Mouse (Mus musculus) liver, adult 2 months (tissue): ENCODE measurements around the gene C130026I21Rik. TPM values are rescaled to one million over a fixed set of nuclear protein-coding genes. Genes with fewer than 3 reads are reported as not detected.

Source experiments
- DNase-seq: peaks from one replicate; pipeline ENCODE4 v3.0.0-alpha.2; 2011; ENCODE audit warnings: low read depth, low spot score; ENCODE audit errors: extremely low read depth
- H3K27ac ChIP-seq: fragments of 200-500 bp; replicated peaks from 2 replicates; pipeline ENCODE4 v1.5.1; 2012; ENCODE audit warnings: low read depth, mild to moderate bottlenecking, control low read depth, inconsistent platforms, low read length; ENCODE audit not compliant: insufficient read depth
- H3K27me3 ChIP-seq: fragments of 200-500 bp; 2 replicates; pipeline ENCODE4 v1.6.1; 2012; ENCODE audit warnings: mild to moderate bottlenecking, moderate library complexity, low read length, inconsistent platforms; ENCODE audit not compliant: control insufficient read depth, insufficient read depth
- H3K36me3 ChIP-seq: fragments of 200-500 bp; 2 replicates; pipeline ENCODE4 v1.6.1; 2012; ENCODE audit warnings: low read length, inconsistent platforms; ENCODE audit not compliant: control insufficient read depth, insufficient read depth
- H3K4me1 ChIP-seq: fragments of 200-500 bp; 2 replicates; pipeline ENCODE4 v1.6.1; 2011; ENCODE audit warnings: low read length; ENCODE audit not compliant: control insufficient read depth, insufficient read depth
- H3K4me3 ChIP-seq: fragments of 200-500 bp; 2 replicates; pipeline ENCODE4 v1.5.1; 2011; ENCODE audit warnings: low read depth, mild to moderate bottlenecking, control low read depth, low read length, moderate library complexity; ENCODE audit not compliant: insufficient read depth
- H3K79me2 ChIP-seq: fragments of 200-500 bp; 2 replicates; pipeline ENCODE4 v1.6.1; 2012; ENCODE audit warnings: inconsistent platforms, mild to moderate bottlenecking, low read length, moderate library complexity; ENCODE audit not compliant: control insufficient read depth, insufficient read depth
- H3K9ac ChIP-seq: fragments of 200-500 bp; 2 replicates; pipeline ENCODE4 v1.6.1; 2012; ENCODE audit warnings: low read depth, mild to moderate bottlenecking, control low read depth, inconsistent platforms, low read length
- CTCF ChIP-seq: fragments of 200-500 bp; IDR thresholded peaks from 2 replicates; pipeline ENCODE4 v1.5.1; 2011; ENCODE audit warnings: low read depth, low read length, control low read depth
- POLR2A ChIP-seq: fragments of 200-500 bp; IDR thresholded peaks from 2 replicates; pipeline ENCODE4 v1.6.1; 2011; ENCODE audit warnings: low read length, control low read depth; ENCODE audit not compliant: insufficient read depth; ENCODE audit errors: extremely low read depth
- WGBS: fragments of 180-500 bp; shearing (Covaris S2); methylation state at CpG from one replicate; pipeline ENCODE4 v1.1.7; 2018; 5-methylcytosine and 5-hydroxymethylcytosine counted together
- polyA plus RNA-seq: library from polyadenylated mRNA; depleted of rRNA; stranded (reverse); fragments of >200 nt; gene quantifications from 2 replicates; pipeline ENCODE4 v1.2.3, GENCODE M21; 2012; rRNA removed
- total RNA-seq: library from RNA; depleted of rRNA; stranded (reverse); fragments of >200 nt; gene quantifications from 2 replicates; pipeline ENCODE4 v1.2.3, GENCODE M21; 2014; rRNA removed

C130026I21Rik gene
- total and polyA plus RNA-seq, 2 experiments: 0.09 TPM; not detected in 1

DNA sequence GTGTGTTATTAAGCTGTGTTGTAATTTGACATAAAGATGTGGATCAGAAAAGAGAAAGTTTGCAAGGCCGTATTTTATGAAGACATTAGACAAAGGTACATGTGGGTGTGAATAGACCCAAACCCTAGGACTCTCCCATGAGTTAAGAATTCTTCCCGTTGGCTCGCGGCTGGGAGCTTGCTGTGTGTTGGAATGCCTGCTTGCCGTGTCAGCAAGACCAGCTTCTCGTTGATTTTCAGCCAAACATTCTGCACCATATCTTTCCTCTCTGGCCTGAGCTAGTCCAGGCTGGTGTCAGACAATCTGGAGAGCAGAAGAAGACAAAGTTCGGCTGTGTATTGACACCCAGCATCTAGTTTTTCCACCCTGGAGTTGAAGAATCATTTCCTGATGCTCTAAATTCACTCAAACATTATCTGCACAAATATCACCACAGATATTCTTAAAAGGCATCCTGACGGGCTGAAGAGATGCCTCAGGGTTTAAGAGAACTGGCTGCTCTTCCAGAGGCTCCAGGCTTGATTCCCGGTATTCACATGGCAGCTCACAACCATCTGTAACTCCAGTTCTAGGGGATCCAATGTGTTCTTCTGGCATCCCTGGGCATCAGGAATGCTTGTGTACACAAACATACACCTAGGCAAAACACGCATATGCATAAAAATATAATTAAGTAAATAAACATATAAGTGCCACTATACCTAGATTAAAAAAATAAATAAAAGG is 317.7 kb downstream of the C130026I21Rik start:
- Histone ChIP-seq H3K79me2 (no peaks in the 10 kb centered on the region), H3K27me3 (no peaks in the 10 kb centered on the region), H3K4me3 (no peak overlapping the region), H3K27ac (no peak overlapping the region), H3K4me1 (no peaks in the 10 kb centered on the region), H3K9ac (no peak overlapping the region), H3K36me3 (no peaks in the 10 kb centered on the region)
- no peak for TF ChIP-seq POLR2A
- no peak for TF ChIP-seq CTCF
- 81% methylated on average over 10 of the region's 10 CpGs for WGBS
- DNase-seq: no peak

GRCm38 (mm10) chr1:84951566-84951965 is 318.8 kb downstream of the C130026I21Rik start:
- Histone ChIP-seq H3K4me1 (no peaks in the 10 kb centered on the region), H3K27me3 (no peaks in the 10 kb centered on the region), H3K27ac (no peak overlapping the region), H3K9ac (no peak overlapping the region), H3K4me3 (no peak overlapping the region), H3K79me2 (no peaks in the 10 kb centered on the region), H3K36me3 (no peaks in the 10 kb centered on the region)
- WGBS: 84% methylated on average over 3 of the region's 3 CpGs
- TF ChIP-seq CTCF (no peak), POLR2A (no peak)
- no peak for DNase-seq

DNA sequence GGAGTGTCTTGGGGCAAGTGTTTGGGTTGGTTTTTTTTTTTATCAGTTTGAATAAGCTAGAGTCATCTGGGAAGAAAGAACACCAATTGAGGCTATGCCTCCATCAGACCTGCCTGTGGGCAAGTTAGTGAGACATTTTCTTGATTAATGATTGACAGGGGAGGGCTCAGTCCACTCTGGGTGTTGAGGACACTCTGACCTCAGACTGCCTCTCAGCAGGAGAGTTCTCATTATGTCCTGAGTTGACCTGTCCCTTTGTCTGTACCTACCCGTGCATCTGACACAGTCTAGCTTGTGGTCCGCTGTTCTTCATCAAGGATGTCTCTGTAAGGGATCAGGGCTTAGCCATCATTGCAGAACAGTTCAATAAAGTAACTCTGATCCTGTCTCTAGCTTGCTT is 323.0 kb downstream of the C130026I21Rik start:
- TF ChIP-seq CTCF (no peak), POLR2A (no peak)
- Histone ChIP-seq H3K9ac (no peak overlapping the region), H3K4me3 (no peak overlapping the region), H3K27ac (no peak overlapping the region), H3K4me1 (no peaks in the 10 kb centered on the region), H3K79me2 (no peaks in the 10 kb centered on the region), H3K27me3 (no peaks in the 10 kb centered on the region), H3K36me3 (no peaks in the 10 kb centered on the region)
- 46% methylated on average over 2 of the region's 2 CpGs for WGBS
- peak; percentile 62 for DNase-seq

DNA sequence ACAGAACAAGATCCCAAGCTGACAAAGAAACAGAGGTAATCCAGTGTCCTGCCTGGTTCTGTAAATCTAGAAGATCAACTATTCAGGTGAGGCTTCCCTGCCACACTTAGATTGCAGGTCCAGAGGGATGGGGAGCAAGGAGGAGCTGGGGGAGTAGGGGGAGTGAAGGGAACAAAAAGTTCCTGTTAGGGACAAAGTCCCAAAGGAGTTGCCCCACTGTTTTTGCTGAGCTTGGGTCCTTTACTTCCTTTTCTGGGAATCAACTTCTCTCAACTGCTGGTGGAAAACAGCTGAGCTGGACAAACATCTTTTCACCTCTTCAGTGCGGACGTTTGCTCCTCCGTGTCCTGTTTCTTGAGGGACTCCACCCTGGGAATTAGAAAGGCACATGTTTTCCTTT is 324.4 kb downstream of the C130026I21Rik start:
- Histone ChIP-seq H3K9ac (no peak overlapping the region), H3K27me3 (no peaks in the 10 kb centered on the region), H3K36me3 (no peaks in the 10 kb centered on the region), H3K4me1 (no peaks in the 10 kb centered on the region), H3K4me3 (no peak overlapping the region), H3K79me2 (no peaks in the 10 kb centered on the region), H3K27ac (no peak overlapping the region)
- TF ChIP-seq CTCF (no peak), POLR2A (no peak)
- 82% methylated on average over 3 of the region's 3 CpGs for WGBS
- peak; percentile 16 for DNase-seq

- Histone ChIP-seq H3K79me2 (no peaks in the 10 kb centered on the region), H3K4me3 (no peak overlapping the region), H3K4me1 (no peaks in the 10 kb centered on the region), H3K9ac (no peak overlapping the region), H3K36me3 (no peaks in the 10 kb centered on the region), H3K27ac (no peak overlapping the region), H3K27me3 (no peaks in the 10 kb centered on the region)
- no peak for TF ChIP-seq CTCF
- TF ChIP-seq POLR2A: no peak
- 96% methylated on average over 4 of the region's 4 CpGs for WGBS
- no peak for DNase-seq
These were observed 326.8 kb downstream of the C130026I21Rik start for GRCm38 (mm10) chr1:84943549-84943948.

Other genes starting within 250 kb of the C130026I21Rik start
- gene Gm10553, start 170.4 kb downstream of the C130026I21Rik start, total RNA-seq: not detected in 2 replicates
- not detected in 2 replicates for gene Gm10553, start 170.4 kb downstream of the C130026I21Rik start, polyA plus RNA-seq
- 0.37 and 0.81 TPM in 2 replicates for gene A530032D15Rik, start 160.7 kb downstream of the C130026I21Rik start, total RNA-seq
- gene A530032D15Rik, start 160.7 kb downstream of the C130026I21Rik start, polyA plus RNA-seq: not detected in 2 replicates